Mouse (Mus musculus) olfactory bulb, adult 2 months (tissue): Measurements from ENCODE around the gene Lias. TPM values are rescaled to one million over a fixed set of nuclear protein-coding genes. Genes with fewer than 3 reads are reported as not detected.

Experiments used
- H3K27ac ChIP-seq: fragments of 200-500 bp; 2 replicates; pipeline ENCODE4 v1.5.1; 2012; ENCODE audit warnings: low read depth, low read length; ENCODE audit not compliant: insufficient read depth
- H3K4me1 ChIP-seq: fragments of 200-500 bp; 2 replicates; pipeline ENCODE4 v1.6.1; 2012; ENCODE audit warnings: low read length; ENCODE audit not compliant: control insufficient read depth, insufficient read depth
- H3K4me3 ChIP-seq: fragments of 200-500 bp; 2 replicates; pipeline ENCODE4 v1.5.1; 2012; ENCODE audit warnings: mild to moderate bottlenecking, low read depth, low read length, moderate library complexity; ENCODE audit not compliant: insufficient read depth
- CTCF ChIP-seq: fragments of 200-500 bp; IDR thresholded peaks from 2 replicates; pipeline ENCODE4 v1.5.1; 2012; ENCODE audit warnings: low read depth, mild to moderate bottlenecking, low read length, moderate library complexity; ENCODE audit not compliant: insufficient read depth
- POLR2A ChIP-seq: fragments of 200-500 bp; IDR thresholded peaks from 2 replicates; pipeline ENCODE4 v1.6.1; 2012; ENCODE audit warnings: mild to moderate bottlenecking, low read depth, low read length, moderate library complexity; ENCODE audit not compliant: insufficient read depth
- WGBS: fragments of 180-500 bp; shearing (Covaris S2); methylation state at CpG from one replicate; pipeline ENCODE4 v1.1.7; 2018; 5-methylcytosine and 5-hydroxymethylcytosine counted together
- polyA plus RNA-seq: library from polyadenylated mRNA; stranded (reverse); fragments of >200 nt; gene quantifications from 2 replicates; pipeline ENCODE4 v1.2.4, GENCODE M21; 2012; ENCODE audit warnings: low replicate concordance; ENCODE audit not compliant: missing spikeins, insufficient read depth, insufficient read length

Gene Lias
- polyA plus RNA-seq, 1 experiment: not detected

DNA sequence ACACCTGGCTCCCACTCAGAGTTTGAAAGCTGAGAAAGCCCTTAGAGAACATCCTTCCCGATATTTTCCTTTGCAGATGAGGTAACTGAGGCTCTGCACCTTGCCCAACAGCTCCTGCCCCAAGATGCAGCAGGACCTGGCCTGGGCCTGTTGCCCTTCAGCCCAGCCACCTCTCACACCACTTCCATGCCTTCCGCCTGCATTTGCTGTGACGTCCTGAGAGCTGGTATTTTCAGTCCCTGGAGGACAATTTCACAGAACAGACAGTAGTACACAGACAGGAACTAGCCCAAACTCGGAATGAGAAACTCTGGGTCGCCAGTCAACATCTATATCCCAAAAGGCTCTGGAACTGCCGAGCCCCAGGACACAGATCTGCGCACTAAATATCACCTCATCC, 16.6 kb upstream of the Lias start:
- 85% methylated on average over 7 of the region's 7 CpGs for WGBS
- no peak overlapping the region for H3K4me3 ChIP-seq
- no peak for TF ChIP-seq CTCF
- no peak for TF ChIP-seq POLR2A
- no peaks in the 10 kb centered on the region for H3K4me1 ChIP-seq
- no peak overlapping the region for H3K27ac ChIP-seq

DNA sequence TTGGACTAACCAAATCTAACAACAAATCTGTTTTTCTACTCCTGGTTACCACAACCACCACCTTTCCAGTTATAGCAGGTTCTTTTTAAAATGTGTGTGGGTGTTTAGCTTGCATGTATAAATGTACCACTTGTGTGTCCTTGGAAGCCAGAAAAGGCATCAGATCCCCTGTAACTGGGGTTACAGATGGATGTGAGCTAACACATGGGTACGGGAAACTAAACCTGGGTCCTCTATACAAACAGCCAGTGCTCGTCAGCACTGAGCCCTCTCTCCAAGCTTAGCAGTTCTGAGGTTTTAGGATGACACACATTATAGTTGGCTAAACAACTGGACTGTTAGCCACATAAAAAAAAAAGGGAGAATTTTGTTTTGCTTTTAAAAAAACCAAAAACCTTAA, 5.6 kb upstream of the Lias start:
- no peak overlapping the region for H3K27ac ChIP-seq

DNA sequence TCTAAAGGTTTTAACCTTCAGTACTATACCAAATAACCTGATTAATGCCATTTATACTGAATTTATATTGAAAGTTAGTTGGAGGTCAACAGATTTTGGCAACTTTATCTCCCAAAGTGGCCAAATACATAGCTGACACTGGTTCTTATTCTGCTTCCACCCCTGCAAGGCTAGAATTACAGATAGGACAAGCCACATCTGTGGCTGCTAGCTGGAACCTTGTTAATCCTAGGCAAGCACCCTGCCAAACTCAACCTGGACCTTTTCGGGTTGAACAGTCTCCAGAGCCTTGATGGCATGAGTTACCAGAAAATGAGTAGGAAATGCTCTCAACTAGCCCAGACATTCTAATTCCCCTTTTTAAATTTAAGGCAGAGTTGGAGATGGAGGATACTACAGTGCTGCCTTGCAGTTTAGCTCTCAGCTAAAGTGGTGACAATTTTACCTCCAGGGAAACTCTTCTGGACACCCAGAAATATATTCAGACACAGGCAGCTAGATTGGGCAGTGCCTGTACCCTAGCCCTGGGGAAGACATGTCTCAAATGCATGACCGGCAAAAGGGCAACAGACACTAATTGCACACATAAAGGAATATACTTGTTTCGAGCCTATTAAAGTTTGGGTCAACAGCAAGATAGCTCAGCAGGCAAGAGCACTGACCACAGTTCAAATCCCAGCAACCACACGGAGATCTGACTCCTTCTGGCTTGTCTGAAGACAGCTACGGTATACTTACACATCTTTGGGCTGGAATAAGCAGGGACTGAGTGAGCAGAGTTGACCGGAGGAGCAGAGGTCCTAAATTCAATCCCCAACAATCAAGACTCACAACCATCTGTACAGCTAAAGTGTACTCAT, 4.1 kb upstream of the Lias start:
- TF ChIP-seq CTCF (no peak), POLR2A (no peak)
- 80% methylated on average over 6 of the region's 6 CpGs for WGBS
- peaks cover 8% of the 10 kb centered on the region; the same call in 1 of the 2 replicates for H3K4me1 ChIP-seq
- no peak overlapping the region for H3K4me3 ChIP-seq
- no peak overlapping the region for H3K27ac ChIP-seq

More for the DNA sequence above, 5.6 kb upstream of the Lias start:
- Histone ChIP-seq H3K4me1 (peaks cover 8% of the 10 kb centered on the region; the same call in 1 of the 2 replicates), H3K4me3 (no peak overlapping the region)
- TF ChIP-seq POLR2A (no peak), CTCF (no peak)
- WGBS: 59% methylated on average over 2 of the region's 2 CpGs

DNA sequence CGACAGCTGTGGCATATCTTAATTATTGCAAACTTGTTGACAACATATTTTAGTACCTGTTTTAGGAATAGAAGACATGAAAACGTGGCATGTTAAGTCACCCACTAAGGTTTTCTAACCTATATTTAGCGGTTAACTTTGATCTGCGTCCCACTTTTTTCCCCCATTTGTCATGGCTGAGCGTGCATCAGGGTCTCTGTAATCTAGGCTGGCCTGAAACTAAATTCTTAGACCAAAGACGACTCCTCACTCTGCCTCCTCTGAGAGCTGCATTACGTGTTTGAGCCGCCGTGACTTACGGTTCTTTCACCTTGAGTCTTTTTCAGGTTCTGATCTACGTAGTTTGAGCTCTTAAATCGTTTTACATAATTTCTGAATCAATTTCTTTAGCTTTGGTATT, 456 bp downstream of the Lias start:
- WGBS: 2% methylated on average over 12 of the region's 12 CpGs
- Histone ChIP-seq H3K4me1 (peaks cover 8% of the 10 kb centered on the region; the same call in 1 of the 2 replicates), H3K4me3 (peak overlapping the region; percentile 59), H3K27ac (no peak overlapping the region)
- TF ChIP-seq CTCF (no peak), POLR2A (no peak)

DNA sequence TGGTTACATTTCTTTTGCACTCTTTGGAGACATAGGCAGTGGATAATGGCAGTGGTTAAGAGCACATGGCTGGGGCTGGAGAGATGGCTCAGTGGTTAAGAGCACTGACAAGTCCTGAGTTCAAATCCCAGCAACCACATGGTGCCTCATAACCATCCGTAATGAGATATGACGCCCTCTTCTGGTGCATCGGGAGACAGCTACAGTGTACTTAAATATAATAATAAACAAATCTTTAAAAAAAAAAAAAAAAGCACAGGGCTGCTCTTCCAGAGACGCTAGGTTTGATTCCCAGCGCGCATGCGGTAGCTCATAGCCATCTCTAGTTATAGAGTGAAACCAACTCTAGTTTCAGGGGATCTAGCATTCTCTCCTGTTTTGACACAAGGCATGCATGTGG, 3.1 kb downstream of the Lias start:
- H3K27ac ChIP-seq: no peak overlapping the region
- 93% methylated on average over 7 of the region's 7 CpGs for WGBS
- TF ChIP-seq CTCF (no peak), POLR2A (no peak)
- H3K4me1 ChIP-seq: peaks cover 4% of the 10 kb centered on the region; the same call in 1 of the 2 replicates
- H3K4me3 ChIP-seq: no peak overlapping the region

DNA sequence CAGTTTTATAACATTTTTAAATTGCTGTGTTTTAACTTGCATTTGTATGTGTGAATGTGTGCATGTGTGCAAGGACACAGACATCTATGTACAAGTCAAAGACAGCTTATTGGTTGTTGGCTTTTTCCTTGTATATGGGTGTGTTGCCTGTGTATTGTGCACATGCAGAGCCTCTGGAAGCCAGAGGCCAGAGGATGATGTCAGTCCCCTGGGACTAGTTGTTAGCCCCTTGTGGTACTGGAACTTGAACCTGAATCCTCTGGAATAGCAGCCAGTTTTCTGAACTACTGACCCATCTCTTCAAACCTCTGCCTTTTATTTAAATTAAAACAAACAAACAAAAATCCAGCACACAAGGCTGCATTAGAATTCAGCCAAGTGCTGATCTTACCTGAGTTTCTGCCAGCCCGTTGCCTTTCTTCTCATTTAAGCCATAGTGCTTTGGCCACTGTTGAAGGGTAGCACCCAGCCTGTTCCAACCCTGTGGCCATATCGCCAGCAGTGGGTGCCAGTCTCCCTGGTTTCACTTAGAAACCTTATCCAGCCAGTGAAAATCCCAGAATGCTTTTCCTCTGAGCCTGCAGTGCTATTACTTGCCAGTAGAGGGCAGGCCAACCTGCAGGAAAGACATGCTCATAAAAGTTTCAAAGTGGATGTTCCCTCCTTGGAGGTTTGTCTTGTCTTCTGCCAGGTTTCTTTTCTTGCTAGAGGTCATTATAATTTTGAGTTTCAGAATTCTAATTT, 10.1 kb downstream of the Lias start:
- 20% methylated on average over 2 of the region's 2 CpGs for WGBS
- Histone ChIP-seq H3K4me1 (no peaks in the 10 kb centered on the region), H3K4me3 (no peak overlapping the region), H3K27ac (no peak overlapping the region)
- peak; percentile 49 for TF ChIP-seq CTCF
- TF ChIP-seq POLR2A: no peak

DNA sequence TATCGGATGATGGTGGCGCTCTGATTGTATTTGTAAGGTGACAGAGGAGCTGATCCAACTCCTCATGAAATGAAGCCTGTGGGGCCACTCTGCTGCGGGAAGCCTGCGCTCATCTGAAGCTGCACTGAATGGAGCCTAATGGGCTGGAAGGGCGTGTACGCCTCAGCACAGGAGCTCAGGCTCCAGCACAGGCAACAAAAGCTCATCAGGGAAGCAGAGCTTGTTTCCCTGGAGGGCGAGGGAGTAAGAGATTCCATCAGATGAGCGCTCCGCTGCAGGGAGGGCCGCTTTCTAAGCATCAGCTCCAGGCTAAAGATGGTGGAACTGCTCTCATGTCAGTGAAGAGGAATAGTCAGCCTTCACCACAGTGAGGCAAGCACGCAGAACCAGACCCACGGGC, 16.7 kb downstream of the Lias start:
- no peak for TF ChIP-seq POLR2A
- TF ChIP-seq CTCF: no peak
- no peak overlapping the region for H3K4me3 ChIP-seq
- WGBS: 25% methylated on average over 12 of the region's 12 CpGs
- H3K4me1 ChIP-seq: peaks cover 5% of the 10 kb centered on the region; the same call in 1 of the 2 replicates
- H3K27ac ChIP-seq: peak overlapping the region; percentile 61

DNA sequence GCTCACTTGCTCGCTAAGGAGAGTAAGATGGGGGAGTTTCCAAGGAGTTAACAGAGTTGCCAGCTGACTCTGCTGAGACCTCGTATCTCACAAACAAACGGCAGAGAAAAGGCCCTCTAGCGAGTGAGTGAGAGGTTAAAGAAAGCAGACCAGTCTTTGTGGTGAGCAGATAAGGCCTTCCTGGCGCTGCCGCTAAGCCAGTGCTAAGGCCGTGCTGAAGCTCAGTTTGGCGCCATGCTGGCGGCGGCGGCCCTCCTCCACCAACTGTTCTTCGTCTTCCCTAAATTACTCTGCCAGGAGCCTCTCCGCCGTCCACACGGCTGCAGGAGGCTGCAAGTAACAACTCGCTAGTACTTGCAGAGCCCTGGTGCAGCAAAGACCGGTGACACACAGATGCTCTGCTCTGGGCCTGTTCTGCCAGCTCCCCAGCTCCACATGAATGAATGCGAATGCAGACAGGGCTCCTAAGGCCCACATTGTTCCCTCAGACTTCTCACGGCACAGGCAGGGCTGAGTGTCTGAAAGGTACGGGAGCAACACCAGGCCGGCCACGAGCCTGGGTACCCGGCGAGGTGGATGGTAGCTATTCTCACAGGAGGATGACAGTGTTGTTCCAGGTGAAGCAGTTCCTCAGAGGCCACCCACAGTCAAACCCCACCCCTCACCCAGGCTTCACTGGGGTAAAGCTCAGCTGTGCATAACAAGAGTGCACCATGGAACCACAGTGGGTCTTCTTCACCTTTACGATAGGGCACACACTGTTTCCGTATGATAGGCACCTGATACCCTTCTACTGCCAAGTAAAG, 24.6 kb downstream of the Lias start:
- H3K27ac ChIP-seq: peak overlapping the region; percentile 54
- H3K4me3 ChIP-seq: no peak overlapping the region
- WGBS: 31% methylated on average over 26 of the region's 26 CpGs
- TF ChIP-seq CTCF (0 out of 2 replicates have a peak, but pooled peaks have one; percentile 24), POLR2A (no peak)
- peaks cover 20% of the 10 kb centered on the region for H3K4me1 ChIP-seq
